Mouse (Mus musculus) embryonic facial prominence, embryonic 11.5 days (tissue): ENCODE measurements around the gene Tepp. TPM values are rescaled to one million over a fixed set of nuclear protein-coding genes. Genes with fewer than 3 reads are reported as not detected.
A peak's percentile ranks its signal among the peaks of the same experiment; 100 is the strongest.

ENCODE experiments used
- ATAC-seq: fragments of 200-750 bp; cut with Nextera tagmentation; replicated peaks from 2 replicates; pipeline ENCODE4 v1.8.0; 2017; ENCODE audit warnings: low read depth; ENCODE audit not compliant: insufficient number of reproducible peaks, low FRiP score, low TSS enrichment
- DNase-seq: peaks from one replicate; pipeline ENCODE4 v3.0.0-alpha.2; 2015; ENCODE audit warnings: low spot score
- H3K27ac ChIP-seq: fragments of 300-500 bp; sonication (generic); replicated peaks from 2 replicates; pipeline ENCODE4 v1.5.1; 2014; ENCODE audit warnings: mild to moderate bottlenecking, low read depth, low read length, control low read depth
- H3K27me3 ChIP-seq: fragments of 300-500 bp; sonication (generic); 2 replicates; pipeline ENCODE4 v1.6.1; 2014; ENCODE audit warnings: mild to moderate bottlenecking, low read length, moderate library complexity, mixed read lengths; ENCODE audit not compliant: control insufficient read depth, insufficient read depth
- H3K36me3 ChIP-seq: fragments of 300-500 bp; sonication (generic); replicated peaks from 2 replicates; pipeline ENCODE4 v1.6.1; 2014; ENCODE audit warnings: low read depth, mild to moderate bottlenecking, low read length, moderate library complexity, mixed read lengths; ENCODE audit not compliant: control insufficient read depth, insufficient read depth
- H3K4me1 ChIP-seq: fragments of 300-500 bp; sonication (generic); 2 replicates; pipeline ENCODE4 v1.6.1; 2014; ENCODE audit warnings: low read length, mixed read lengths; ENCODE audit not compliant: control insufficient read depth, insufficient read depth
- H3K4me2 ChIP-seq: fragments of 300-500 bp; sonication (generic); 2 replicates; pipeline ENCODE4 v1.6.1; 2014; ENCODE audit warnings: low read depth, mild to moderate bottlenecking, control low read depth, low read length, moderate library complexity
- H3K4me3 ChIP-seq: fragments of 300-500 bp; sonication (generic); 2 replicates; pipeline ENCODE4 v1.5.1; 2014; ENCODE audit warnings: low read depth, low read length, control low read depth
- H3K9ac ChIP-seq: fragments of 300-500 bp; sonication (generic); replicated peaks from 2 replicates; pipeline ENCODE4 v1.6.1; 2014; ENCODE audit warnings: mild to moderate bottlenecking, control low read depth, low read length
- H3K9me3 ChIP-seq: fragments of 300-500 bp; sonication (generic); replicated peaks from 2 replicates; pipeline ENCODE4 v1.6.1; 2016; ENCODE audit warnings: mild to moderate bottlenecking, low read length, inconsistent platforms, mixed read lengths; ENCODE audit not compliant: control insufficient read depth
- WGBS: fragments of 180-500 bp; shearing (Covaris S2); extraction: QIAGEN DNeasy Blood & Tissue Kit; methylation state at CpG from one replicate; pipeline ENCODE4 v1.1.7; 2014; 5-methylcytosine and 5-hydroxymethylcytosine counted together
- polyA plus RNA-seq: library from polyadenylated mRNA; unstranded; fragments of >200 nt; fragmentation: Nextera tagmentation; extraction: Ambion mirVana; gene quantifications from 2 replicates; pipeline ENCODE4 v1.2.1, GENCODE M21; 2014

The Tepp gene
- polyA plus RNA-seq, 1 experiment from 2014 or later, result not detected

DNA sequence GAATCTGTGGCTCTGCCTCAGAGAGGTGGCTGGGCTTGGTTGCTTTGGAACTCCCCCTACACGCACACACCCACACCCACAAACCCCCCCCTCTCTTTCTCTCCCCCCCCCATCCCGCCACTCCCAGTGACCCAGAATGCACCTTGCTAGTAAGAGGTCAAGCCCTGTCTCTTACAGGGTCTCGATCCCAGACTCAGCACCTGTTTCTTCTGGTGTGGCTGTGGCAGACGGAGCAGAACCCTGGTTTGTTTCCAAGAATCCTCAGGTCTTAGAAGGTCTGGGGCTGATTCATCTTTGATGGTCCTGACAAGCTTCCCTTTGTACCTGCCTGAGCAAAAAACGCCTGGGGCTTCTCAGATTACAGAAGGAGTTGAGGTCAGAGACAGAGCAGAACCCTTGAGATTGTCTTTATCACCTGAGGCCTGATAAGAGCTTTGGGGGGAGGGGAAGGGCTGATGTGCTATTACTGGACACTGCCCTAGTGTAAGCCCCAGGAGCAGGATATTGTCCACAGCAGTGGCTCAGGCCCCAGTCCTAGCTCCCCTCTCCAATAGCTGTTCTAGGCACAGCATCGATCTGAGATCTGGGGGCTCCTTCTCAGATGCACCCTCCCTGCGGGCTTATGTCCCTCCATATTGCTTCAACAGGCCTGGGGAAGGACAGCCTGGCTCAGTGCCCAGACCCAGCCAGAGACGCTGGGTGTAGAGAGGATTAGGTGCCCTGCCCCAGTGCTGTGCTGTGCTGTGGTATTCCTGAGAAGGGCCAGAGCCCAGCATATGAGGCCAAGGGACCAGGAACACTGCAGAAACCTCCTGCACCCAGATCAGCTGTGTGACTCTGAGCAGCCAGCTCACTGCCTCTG is 48.4 kb downstream of the Tepp start:
- Histone ChIP-seq H3K4me1 (no peaks in the 10 kb centered on the region; the same call in 1 of the 2 replicates), H3K4me2 (no peak overlapping the region), H3K36me3 (no peaks in the 10 kb centered on the region), H3K9ac (no peak overlapping the region), H3K27ac (no peak overlapping the region), H3K27me3 (no peaks in the 10 kb centered on the region), H3K9me3 (no peaks in the 10 kb centered on the region), H3K4me3 (no peak overlapping the region)
- ATAC-seq (no peak), DNase-seq (no peak)
- 61% methylated on average over 6 of the region's 8 CpGs for WGBS

DNA sequence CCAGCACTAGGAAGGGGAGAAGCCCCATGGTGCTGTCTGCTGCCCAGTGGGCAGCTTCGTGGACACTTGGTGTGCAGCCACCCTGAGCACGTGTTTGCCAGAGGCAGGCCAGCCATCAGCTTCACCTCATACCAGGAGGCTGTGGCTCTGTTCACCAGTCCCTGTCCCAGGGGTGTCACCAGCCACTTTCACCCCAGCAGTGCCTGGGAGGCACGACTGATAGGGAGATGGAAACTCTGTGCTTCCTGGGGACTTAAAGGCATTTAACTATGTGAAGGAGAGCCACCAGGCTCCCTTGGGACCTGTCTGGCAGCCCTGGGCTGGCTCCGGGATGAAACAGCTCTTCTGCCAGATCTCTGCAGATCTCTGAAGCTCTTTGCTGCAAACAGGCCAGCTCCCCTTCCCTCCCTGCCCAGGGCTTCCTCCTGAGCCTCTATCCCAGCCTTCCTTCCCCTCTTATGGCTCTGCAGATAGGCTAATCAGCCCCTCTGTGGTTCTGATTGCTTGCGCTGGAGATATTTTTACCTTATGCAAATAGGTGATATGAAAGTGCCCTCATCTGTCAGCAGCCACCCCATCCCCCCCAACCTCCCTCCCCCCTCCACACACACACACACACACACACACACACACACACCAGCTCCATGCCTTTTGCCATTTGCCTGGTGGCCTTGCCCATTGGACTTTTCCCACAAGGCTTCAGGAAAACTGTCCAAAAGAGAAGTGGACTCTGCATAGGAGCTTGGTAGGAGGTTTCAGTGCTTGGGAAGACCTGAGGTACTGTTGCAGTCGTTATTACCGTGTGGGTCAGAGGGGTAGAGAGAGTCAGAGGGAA is 50.0 kb downstream of the Tepp start:
- 46% methylated on average over 7 of the region's 7 CpGs for WGBS
- Histone ChIP-seq H3K36me3 (no peaks in the 10 kb centered on the region), H3K9ac (peak overlapping the region; percentile 28; the same call in 1 of the 2 replicates), H3K4me2 (no peak overlapping the region), H3K27ac (no peak overlapping the region), H3K9me3 (no peaks in the 10 kb centered on the region), H3K4me3 (no peak overlapping the region), H3K27me3 (no peaks in the 10 kb centered on the region), H3K4me1 (no peaks in the 10 kb centered on the region; the same call in 1 of the 2 replicates)
- DNase-seq (no peak), ATAC-seq (no peak)

- H3K27me3 ChIP-seq, result no peaks in the 10 kb centered on the region
- no peaks in the 10 kb centered on the region; the same call in 1 of the 2 replicates for H3K4me1 ChIP-seq
- no peak overlapping the region for H3K4me3 ChIP-seq
- H3K36me3 ChIP-seq, result no peaks in the 10 kb centered on the region
- H3K4me2 ChIP-seq, result no peak overlapping the region
- ATAC-seq (no peak), DNase-seq (no peak)
- no peaks in the 10 kb centered on the region for H3K9me3 ChIP-seq
- no peak overlapping the region for H3K27ac ChIP-seq
- peak overlapping the region; percentile 28; the same call in 1 of the 2 replicates for H3K9ac ChIP-seq
- WGBS, result 65% methylated on average over 3 of the region's 3 CpGs
Observed at GRCm38 (mm10) chr8:95361016-95361341, 50.6 kb downstream of the Tepp start.

DNA sequence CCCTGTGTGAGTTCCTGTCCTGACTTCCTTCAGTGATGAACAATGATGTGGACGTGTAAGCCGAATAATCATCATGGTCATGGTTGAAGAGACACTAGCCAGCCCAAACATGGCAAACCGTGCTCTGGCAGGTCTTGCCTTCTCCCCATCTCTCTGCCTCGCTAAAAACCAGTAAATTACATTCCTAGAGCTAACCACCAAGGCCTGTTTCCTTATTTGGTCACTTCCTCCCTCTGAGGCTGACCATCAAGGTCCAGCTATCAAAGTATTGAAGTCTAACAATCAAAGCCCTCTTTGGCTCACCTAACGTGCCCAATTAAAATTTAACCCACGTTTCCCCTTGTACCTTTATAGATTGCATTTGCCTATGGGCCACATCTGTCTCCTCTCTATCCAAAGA is 51.9 kb downstream of the Tepp start:
- 73% methylated on average over 6 of the region's 6 CpGs for WGBS
- H3K27me3 ChIP-seq, result no peaks in the 10 kb centered on the region

DNA sequence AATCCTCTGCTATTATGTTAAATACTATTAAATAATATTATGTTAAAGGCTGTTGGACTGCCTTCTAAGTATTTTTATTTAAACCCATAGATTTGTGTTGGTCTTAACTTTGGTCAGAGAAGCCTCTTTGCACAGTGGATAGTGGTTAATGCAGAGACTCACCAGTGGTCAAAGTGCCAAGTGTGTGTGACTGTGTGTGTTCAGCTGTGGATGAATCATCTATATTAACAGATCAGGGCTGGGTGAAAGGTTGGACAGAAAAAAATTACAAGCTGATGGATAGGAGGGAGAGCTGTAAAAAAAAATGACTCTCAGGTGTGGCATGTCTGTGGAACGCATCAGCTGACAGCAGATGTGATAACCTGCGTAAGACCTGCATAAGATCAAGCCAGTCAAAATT is 53.5 kb downstream of the Tepp start:
- no peaks in the 10 kb centered on the region for H3K27me3 ChIP-seq
- no peak overlapping the region for H3K9ac ChIP-seq
- H3K27ac ChIP-seq, result no peak overlapping the region
- WGBS, result 100% methylated on average over 2 of the region's 2 CpGs
- no peaks in the 10 kb centered on the region for H3K9me3 ChIP-seq
- no peaks in the 10 kb centered on the region; the same call in 1 of the 2 replicates for H3K4me1 ChIP-seq
- ATAC-seq (no peak), DNase-seq (no peak)
- no peaks in the 10 kb centered on the region for H3K36me3 ChIP-seq
- H3K4me3 ChIP-seq, result no peak overlapping the region
- no peak overlapping the region for H3K4me2 ChIP-seq

More for the DNA sequence above, 51.9 kb downstream of the Tepp start:
- Histone ChIP-seq H3K4me2 (no peak overlapping the region), H3K4me3 (no peak overlapping the region), H3K4me1 (no peaks in the 10 kb centered on the region; the same call in 1 of the 2 replicates), H3K27ac (no peak overlapping the region), H3K36me3 (no peaks in the 10 kb centered on the region), H3K9me3 (no peaks in the 10 kb centered on the region), H3K9ac (no peak overlapping the region)
- no peak for ATAC-seq
- DNase-seq, result no peak

DNA sequence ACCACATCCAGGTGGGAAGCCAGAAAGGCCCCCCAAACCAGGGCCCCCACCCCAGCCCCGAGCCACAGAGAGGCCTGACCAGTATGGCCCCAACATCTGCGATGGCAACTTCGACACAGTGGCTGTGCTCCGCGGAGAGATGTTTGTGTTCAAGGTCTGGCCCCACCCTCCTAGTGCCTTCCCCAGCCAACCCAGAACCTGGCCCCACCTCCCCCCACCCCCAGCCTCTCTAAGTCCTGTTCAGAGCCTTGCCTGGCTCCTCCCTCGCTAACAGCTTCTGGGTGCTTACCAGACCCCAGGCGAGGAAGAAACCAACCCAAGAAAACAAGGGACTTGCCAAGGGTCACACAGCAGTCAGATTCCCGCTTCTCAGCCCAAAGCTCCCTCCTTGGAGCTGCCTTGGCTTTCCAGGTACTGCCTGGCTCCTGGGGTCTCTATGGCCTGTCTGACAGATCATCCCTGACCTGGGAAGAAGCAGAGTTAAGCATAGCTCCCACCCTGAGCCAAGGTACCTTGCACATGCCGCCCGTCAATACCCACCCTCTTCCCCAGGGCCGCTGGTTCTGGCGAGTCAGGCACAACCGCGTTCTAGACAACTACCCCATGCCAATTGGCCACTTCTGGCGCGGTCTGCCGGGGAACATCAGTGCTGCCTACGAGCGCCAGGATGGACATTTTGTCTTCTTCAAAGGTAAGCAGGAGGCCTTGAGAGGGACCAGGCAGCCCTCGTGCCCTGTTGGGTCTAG is 59.4 kb downstream of the Tepp start:
- no peak overlapping the region for H3K27ac ChIP-seq
- 50% methylated on average over 20 of the region's 20 CpGs for WGBS
- peak; percentile 49 for ATAC-seq

DNA sequence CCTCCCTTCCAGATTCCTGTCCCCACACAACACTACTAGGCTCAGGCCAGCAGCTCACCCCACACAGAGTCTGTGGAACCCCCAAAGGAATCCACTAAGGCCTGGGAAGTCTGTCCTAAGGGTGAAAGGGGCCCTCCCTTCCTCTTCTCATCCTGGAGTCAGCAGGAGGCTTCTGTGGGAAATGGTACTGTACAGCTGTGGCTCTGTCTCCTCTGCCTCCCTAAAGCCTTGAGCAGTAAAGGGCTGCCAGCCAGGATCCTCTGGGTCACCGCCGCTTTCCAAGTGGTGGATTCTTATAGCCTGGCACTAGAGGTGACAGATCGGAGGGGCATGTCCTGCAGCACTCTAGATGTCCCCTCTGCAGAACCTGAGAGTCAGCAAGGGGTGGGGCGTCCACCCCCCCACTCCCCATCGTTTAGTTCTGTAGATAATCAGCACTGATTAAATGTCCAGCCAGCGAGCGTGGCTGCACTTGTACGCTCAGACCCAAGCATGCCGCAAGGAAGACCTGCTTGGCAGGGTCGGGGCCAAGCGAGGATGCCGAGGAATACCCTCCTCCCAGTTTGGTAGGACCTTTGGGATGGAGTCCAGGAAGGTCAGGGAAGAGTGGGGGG is 63.1 kb downstream of the Tepp start:
- H3K36me3 ChIP-seq, result no peaks in the 10 kb centered on the region
- 73% methylated on average over 12 of the region's 12 CpGs for WGBS

More for the DNA sequence above, 59.4 kb downstream of the Tepp start:
- Histone ChIP-seq H3K4me3 (peak overlapping the region; percentile 10; the same call in 1 of the 2 replicates), H3K9ac (peak overlapping the region; percentile 32), H3K4me1 (no peaks in the 10 kb centered on the region; the same call in 1 of the 2 replicates), H3K4me2 (peak overlapping the region; percentile 37), H3K9me3 (no peaks in the 10 kb centered on the region), H3K27me3 (no peaks in the 10 kb centered on the region), H3K36me3 (no peaks in the 10 kb centered on the region)
- DNase-seq, result peak; percentile 64

More for the DNA sequence above, 63.1 kb downstream of the Tepp start:
- Histone ChIP-seq H3K4me3 (no peak overlapping the region), H3K27me3 (no peaks in the 10 kb centered on the region), H3K4me2 (no peak overlapping the region), H3K27ac (no peak overlapping the region), H3K9ac (no peak overlapping the region), H3K4me1 (no peaks in the 10 kb centered on the region; the same call in 1 of the 2 replicates), H3K9me3 (no peaks in the 10 kb centered on the region)
- ATAC-seq (no peak), DNase-seq (no peak)
